Mouse (Mus musculus) lung, embryonic 16.5 days (tissue): ENCODE measurements around the gene Fbxl18. TPM values are rescaled to one million over a fixed set of nuclear protein-coding genes. Genes with fewer than 3 reads are reported as not detected.

Experiments
- ATAC-seq: fragments of 200-750 bp; cut with Nextera tagmentation; 2 replicates; pipeline ENCODE4 v1.8.0; 2017; ENCODE audit warnings: low read depth, mild to moderate bottlenecking, moderate library complexity
- H3K27ac ChIP-seq: fragments of 300-500 bp; sonication (generic); 2 replicates; pipeline ENCODE4 v1.5.1; 2014; ENCODE audit warnings: mild to moderate bottlenecking, control low read depth, low read length
- H3K27me3 ChIP-seq: fragments of 300-500 bp; sonication (generic); 2 replicates; pipeline ENCODE4 v1.6.1; 2014; ENCODE audit warnings: low read depth, low read length, mixed read lengths; ENCODE audit not compliant: control insufficient read depth, insufficient read depth
- H3K36me3 ChIP-seq: fragments of 300-500 bp; sonication (generic); 2 replicates; pipeline ENCODE4 v1.6.1; 2014; ENCODE audit warnings: low read length; ENCODE audit not compliant: control insufficient read depth, insufficient read depth
- H3K4me1 ChIP-seq: fragments of 300-500 bp; sonication (generic); replicated peaks from 2 replicates; pipeline ENCODE4 v1.6.1; 2014; ENCODE audit warnings: low read length, mixed read lengths; ENCODE audit not compliant: control insufficient read depth, insufficient read depth
- H3K4me2 ChIP-seq: fragments of 300-500 bp; sonication (generic); 2 replicates; pipeline ENCODE4 v1.6.1; 2014; ENCODE audit warnings: low read depth, low read length, control low read depth
- H3K4me3 ChIP-seq: fragments of 300-500 bp; sonication (generic); 2 replicates; pipeline ENCODE4 v1.5.1; 2014; ENCODE audit warnings: mild to moderate bottlenecking, low read length, control low read depth
- H3K9ac ChIP-seq: fragments of 300-500 bp; sonication (generic); 2 replicates; pipeline ENCODE4 v1.6.1; 2014; ENCODE audit warnings: low read length, control low read depth
- H3K9me3 ChIP-seq: fragments of 300-500 bp; sonication (generic); 2 replicates; pipeline ENCODE4 v1.6.1; 2016; ENCODE audit warnings: low read length; ENCODE audit not compliant: control insufficient read depth
- WGBS: fragments of 180-500 bp; shearing (Covaris S2); extraction: QIAGEN DNeasy Blood & Tissue Kit; methylation state at CpG from one replicate; pipeline ENCODE4 v1.1.7; 2014; 5-methylcytosine and 5-hydroxymethylcytosine counted together
- polyA plus RNA-seq: library from polyadenylated mRNA; unstranded; fragments of >200 nt; fragmentation: Nextera tagmentation; extraction: Ambion mirVana; gene quantifications from 2 replicates; pipeline ENCODE4 v1.2.1, GENCODE M21; 2015

Gene Fbxl18
- polyA plus RNA-seq, 1 experiment from 2014 or later = 10.3 TPM

- Histone ChIP-seq H3K4me3 (no peak overlapping the region), H3K4me1 (peaks cover 11% of the 10 kb centered on the region), H3K27me3 (no peaks in the 10 kb centered on the region), H3K27ac (no peak overlapping the region), H3K9me3 (no peaks in the 10 kb centered on the region), H3K4me2 (no peak overlapping the region), H3K9ac (no peak overlapping the region), H3K36me3 (peaks cover 7% of the 10 kb centered on the region)
- WGBS = 81% methylated on average over 6 of the region's 6 CpGs
- no peak for ATAC-seq
These were observed 15.0 kb downstream of the Fbxl18 start for GRCm38 (mm10) chr5:142880246-142880645.

- H3K4me3 ChIP-seq = no peak overlapping the region
- H3K4me2 ChIP-seq = no peak overlapping the region
- peaks cover 11% of the 10 kb centered on the region for H3K4me1 ChIP-seq
- H3K9me3 ChIP-seq = no peaks in the 10 kb centered on the region
- no peak overlapping the region for H3K9ac ChIP-seq
- 60% methylated on average over 8 of the region's 8 CpGs for WGBS
- H3K27me3 ChIP-seq = no peaks in the 10 kb centered on the region
- ATAC-seq = peak; percentile 79
- peaks cover 3% of the 10 kb centered on the region; the same call in 1 of the 2 replicates for H3K36me3 ChIP-seq
- no peak overlapping the region for H3K27ac ChIP-seq
These were observed 15.7 kb downstream of the Fbxl18 start for GRCm38 (mm10) chr5:142879318-142880175.

GRCm38 (mm10) chr5:142878570-142878969, 16.7 kb downstream of the Fbxl18 start:
- 88% methylated on average over 15 of the region's 15 CpGs for WGBS
- Histone ChIP-seq H3K4me1 (peaks cover 11% of the 10 kb centered on the region), H3K27me3 (no peaks in the 10 kb centered on the region), H3K27ac (no peak overlapping the region), H3K4me3 (no peak overlapping the region), H3K9me3 (no peaks in the 10 kb centered on the region), H3K4me2 (no peak overlapping the region), H3K9ac (no peak overlapping the region), H3K36me3 (no peaks in the 10 kb centered on the region; the same call in 1 of the 2 replicates)
- ATAC-seq = no peak

GRCm38 (mm10) chr5:142877337-142878280, 17.6 kb downstream of the Fbxl18 start:
- peak; percentile 49 for ATAC-seq
- Histone ChIP-seq H3K4me3 (no peak overlapping the region), H3K9ac (no peak overlapping the region), H3K27ac (no peak overlapping the region), H3K4me2 (no peak overlapping the region), H3K9me3 (no peaks in the 10 kb centered on the region), H3K27me3 (no peaks in the 10 kb centered on the region), H3K36me3 (no peaks in the 10 kb centered on the region; the same call in 1 of the 2 replicates), H3K4me1 (peaks cover 11% of the 10 kb centered on the region)
- WGBS = 31% methylated on average over 11 of the region's 11 CpGs

- Histone ChIP-seq H3K27me3 (no peaks in the 10 kb centered on the region), H3K9me3 (no peaks in the 10 kb centered on the region), H3K9ac (no peak overlapping the region), H3K4me1 (peaks cover 11% of the 10 kb centered on the region), H3K36me3 (no peaks in the 10 kb centered on the region; the same call in 1 of the 2 replicates), H3K27ac (no peak overlapping the region), H3K4me3 (no peak overlapping the region), H3K4me2 (no peak overlapping the region)
- WGBS = 79% methylated on average over 5 of the region's 5 CpGs
- ATAC-seq = no peak
These were observed 18.3 kb downstream of the Fbxl18 start for GRCm38 (mm10) chr5:142876896-142877295.

- Histone ChIP-seq H3K4me3 (no peak overlapping the region), H3K36me3 (peaks cover 5% of the 10 kb centered on the region; the same call in 1 of the 2 replicates), H3K4me2 (no peak overlapping the region), H3K4me1 (peaks cover 11% of the 10 kb centered on the region), H3K9ac (no peak overlapping the region), H3K27me3 (no peaks in the 10 kb centered on the region), H3K27ac (no peak overlapping the region), H3K9me3 (no peaks in the 10 kb centered on the region)
- no peak for ATAC-seq
- 94% methylated on average over 10 of the region's 10 CpGs for WGBS
These were observed 19.7 kb downstream of the Fbxl18 start for GRCm38 (mm10) chr5:142875513-142875905.

- Histone ChIP-seq H3K9me3 (no peaks in the 10 kb centered on the region), H3K4me2 (no peak overlapping the region), H3K4me3 (no peak overlapping the region), H3K36me3 (peaks cover 5% of the 10 kb centered on the region; the same call in 1 of the 2 replicates), H3K27me3 (no peaks in the 10 kb centered on the region), H3K27ac (no peak overlapping the region), H3K4me1 (peaks cover 8% of the 10 kb centered on the region), H3K9ac (no peak overlapping the region)
- ATAC-seq = no peak
- 88% methylated on average over 13 of the region's 13 CpGs for WGBS
These were observed 20.3 kb downstream of the Fbxl18 start for GRCm38 (mm10) chr5:142874791-142875512.

GRCm38 (mm10) chr5:142873718-142874117, 21.5 kb downstream of the Fbxl18 start:
- WGBS = 95% methylated on average over 7 of the region's 7 CpGs
- Histone ChIP-seq H3K4me3 (no peak overlapping the region), H3K36me3 (peaks cover 5% of the 10 kb centered on the region; the same call in 1 of the 2 replicates), H3K27me3 (no peaks in the 10 kb centered on the region), H3K9ac (no peak overlapping the region), H3K9me3 (no peaks in the 10 kb centered on the region), H3K27ac (no peak overlapping the region), H3K4me2 (no peak overlapping the region), H3K4me1 (peaks cover 8% of the 10 kb centered on the region)
- no peak for ATAC-seq
